Mouse (Mus musculus): ENCODE measurements around the gene Tcf7l1. TPM values are rescaled to one million over a fixed set of nuclear protein-coding genes. Genes with fewer than 3 reads are reported as not detected.

Tcf7l1 gene
- polyA plus RNA-seq, 1 experiment from 2014 or later = 8.8 TPM

- ATAC-seq = peak; percentile 31
- ChIA-PET CTCF (interaction anchor here (2.1 to 3.6 kb wide), 2 partner anchors 11 to 40 kb away, joined by 5 to 14 read pairs; no protein-coding TSS in a partner anchor), POLR2A (no interaction called here)
- no peak for DNase-seq (ENCODE audit: low read depth, low spot score)
- no peaks in the 10 kb centered on the region for H3K27me3 ChIP-seq
- no peak for TF ChIP-seq CTCF (IDR thresholded peaks at IDR 0.05)
- in situ Hi-C loops (cut with MboI; ENCODE audit: low pct_unique_long_range_greater_than_20kb) = no loop called here
These were observed 77.5 kb downstream of the Tcf7l1 start for GRCm38 (mm10) chr6:72711508-72712081.

GRCm38 (mm10) chr6:72710897-72711507 is 78.1 kb downstream of the Tcf7l1 start:
- no peak for TF ChIP-seq CTCF (IDR thresholded peaks at IDR 0.05)
- ATAC-seq = no peak
- H3K27me3 ChIP-seq = no peaks in the 10 kb centered on the region
- CTCF ChIA-PET = interaction anchor here (2.1 to 3.6 kb wide), 2 partner anchors 10 to 39 kb away, joined by 5 to 14 read pairs; no protein-coding TSS in a partner anchor
- POLR2A ChIA-PET = no interaction called here
- DNase-seq (ENCODE audit: low read depth, low spot score) = no peak
- in situ Hi-C loops (cut with MboI; ENCODE audit: low pct_unique_long_range_greater_than_20kb) = no loop called here

- in situ Hi-C loops (cut with MboI; ENCODE audit: low pct_unique_long_range_greater_than_20kb) = no loop called here
- DNase-seq (ENCODE audit: low read depth, low spot score) (no peak), ATAC-seq (no peak)
- CTCF ChIA-PET = interaction anchor here (0.9 to 3.0 kb wide), 2 partner anchors 11 to 17 kb away, joined by 3 to 14 read pairs; no protein-coding TSS in a partner anchor
- no peaks in the 10 kb centered on the region for H3K27me3 ChIP-seq
- no peak for TF ChIP-seq CTCF (IDR thresholded peaks at IDR 0.05)
- POLR2A ChIA-PET = no interaction called here
These were observed 89.5 kb downstream of the Tcf7l1 start for GRCm38 (mm10) chr6:72699467-72700126.

- DNase-seq (ENCODE audit: low read depth, low spot score) (no peak), ATAC-seq (no peak)
- CTCF ChIA-PET = no interaction called here
- POLR2A ChIA-PET = no interaction called here
- no peak for TF ChIP-seq CTCF (IDR thresholded peaks at IDR 0.05)
- in situ Hi-C loops (cut with MboI; ENCODE audit: low pct_unique_long_range_greater_than_20kb) = no loop called here
- no peaks in the 10 kb centered on the region for H3K27me3 ChIP-seq
These were observed 90.5 kb downstream of the Tcf7l1 start for GRCm38 (mm10) chr6:72698559-72698958.

- ChIA-PET POLR2A (no interaction called here), CTCF (no interaction called here)
- DNase-seq (ENCODE audit: low read depth, low spot score) = no peak
- H3K27me3 ChIP-seq = no peaks in the 10 kb centered on the region
- ATAC-seq = no peak
- TF ChIP-seq CTCF (IDR thresholded peaks at IDR 0.05) = no peak
- in situ Hi-C loops (cut with MboI; ENCODE audit: low pct_unique_long_range_greater_than_20kb) = no loop called here
These were observed 92.3 kb downstream of the Tcf7l1 start for GRCm38 (mm10) chr6:72696601-72697335.

- POLR2A ChIA-PET = no interaction called here
- DNase-seq (ENCODE audit: low read depth, low spot score) (no peak), ATAC-seq (no peak)
- TF ChIP-seq CTCF (IDR thresholded peaks at IDR 0.05) = no peak
- in situ Hi-C loops (cut with MboI; ENCODE audit: low pct_unique_long_range_greater_than_20kb) = no loop called here
- CTCF ChIA-PET = interaction anchor here (1.0 kb wide), 1 partner anchor 26 kb away, joined by 3 read pairs; no protein-coding TSS in a partner anchor
- no peaks in the 10 kb centered on the region for H3K27me3 ChIP-seq
These were observed 94.3 kb downstream of the Tcf7l1 start for GRCm38 (mm10) chr6:72694791-72695204.

- CTCF ChIA-PET = interaction anchor here (1.0 kb wide), 1 partner anchor 26 kb away, joined by 3 read pairs; no protein-coding TSS in a partner anchor
- H3K27me3 ChIP-seq = no peaks in the 10 kb centered on the region
- no peak for TF ChIP-seq CTCF (IDR thresholded peaks at IDR 0.05)
- POLR2A ChIA-PET = no interaction called here
- in situ Hi-C loops (cut with MboI; ENCODE audit: low pct_unique_long_range_greater_than_20kb) = no loop called here
- DNase-seq (ENCODE audit: low read depth, low spot score) (no peak), ATAC-seq (no peak)
These were observed 94.8 kb downstream of the Tcf7l1 start for GRCm38 (mm10) chr6:72694047-72694790.

- no peak for DNase-seq (ENCODE audit: low read depth, low spot score)
These were observed 96.6 kb downstream of the Tcf7l1 start for GRCm38 (mm10) chr6:72692469-72692868.

GRCm38 (mm10) chr6:72691549-72691948 is 97.5 kb downstream of the Tcf7l1 start:
- POLR2A ChIA-PET = no interaction called here
- H3K27me3 ChIP-seq = no peaks in the 10 kb centered on the region
- TF ChIP-seq CTCF (IDR thresholded peaks at IDR 0.05) = no peak
- in situ Hi-C loops (cut with MboI; ENCODE audit: low pct_unique_long_range_greater_than_20kb) = no loop called here
- no peak for DNase-seq (ENCODE audit: low read depth, low spot score)
- ATAC-seq = no peak
- CTCF ChIA-PET = no interaction called here

More at GRCm38 (mm10) chr6:72692469-72692868, 96.6 kb downstream of the Tcf7l1 start:
- no peak for TF ChIP-seq CTCF (IDR thresholded peaks at IDR 0.05)
- in situ Hi-C loops (cut with MboI; ENCODE audit: low pct_unique_long_range_greater_than_20kb) = no loop called here
- H3K27me3 ChIP-seq = no peaks in the 10 kb centered on the region
- ChIA-PET POLR2A (no interaction called here), CTCF (no interaction called here)
- no peak for ATAC-seq

- no peak for TF ChIP-seq CTCF (IDR thresholded peaks at IDR 0.05)
- CTCF ChIA-PET = interaction anchor here (1.4 kb wide), 1 partner anchor 10 kb away, joined by 4 read pairs; no protein-coding TSS in a partner anchor
- no peaks in the 10 kb centered on the region for H3K27me3 ChIP-seq
- POLR2A ChIA-PET = no interaction called here
- DNase-seq (ENCODE audit: low read depth, low spot score) = no peak
- in situ Hi-C loops (cut with MboI; ENCODE audit: low pct_unique_long_range_greater_than_20kb) = no loop called here
- no peak for ATAC-seq
These were observed 98.5 kb downstream of the Tcf7l1 start for GRCm38 (mm10) chr6:72690595-72690994.
